Mouse (Mus musculus) forebrain, embryonic 13.5 days (tissue): Measurements from ENCODE around the gene Havcr1. TPM values are rescaled to one million over a fixed set of nuclear protein-coding genes. Genes with fewer than 3 reads are reported as not detected.
A peak's percentile ranks its signal among the peaks of the same experiment; 100 is the strongest.
"Not testable (repeated sequence)": the region's sequence is repeated elsewhere in the genome, so short reads cannot be mapped to it uniquely, and the experiment has no call there.

Experiments used
- ATAC-seq: fragments of 200-750 bp; cut with Nextera tagmentation; 2 replicates; pipeline ENCODE4 v1.8.0; 2017
- H3K27ac ChIP-seq: fragments of 300-500 bp; sonication (generic); 2 replicates; pipeline ENCODE4 v1.5.1; 2015; ENCODE audit warnings: inconsistent platforms, mild to moderate bottlenecking, moderate library complexity
- H3K27me3 ChIP-seq: fragments of 300-500 bp; sonication (generic); 2 replicates; pipeline ENCODE4 v1.6.1; 2015; ENCODE audit warnings: mild to moderate bottlenecking, inconsistent platforms
- H3K36me3 ChIP-seq: fragments of 300-500 bp; sonication (generic); 2 replicates; pipeline ENCODE4 v1.6.1; 2015; ENCODE audit warnings: mild to moderate bottlenecking, inconsistent platforms; ENCODE audit not compliant: poor library complexity, severe bottlenecking
- H3K4me1 ChIP-seq: fragments of 300-500 bp; sonication (generic); 2 replicates; pipeline ENCODE4 v1.6.1; 2015; ENCODE audit warnings: inconsistent platforms
- H3K4me2 ChIP-seq: fragments of 300-500 bp; sonication (generic); 2 replicates; pipeline ENCODE4 v1.6.1; 2015; ENCODE audit warnings: inconsistent platforms, mild to moderate bottlenecking, moderate library complexity
- H3K4me3 ChIP-seq: fragments of 300-500 bp; sonication (generic); 2 replicates; pipeline ENCODE4 v1.5.1; 2015; ENCODE audit warnings: mild to moderate bottlenecking, inconsistent platforms
- H3K9ac ChIP-seq: fragments of 300-500 bp; sonication (generic); 2 replicates; pipeline ENCODE4 v1.6.1; 2015; ENCODE audit warnings: mild to moderate bottlenecking, inconsistent platforms
- H3K9me3 ChIP-seq: fragments of 300-500 bp; sonication (generic); replicated peaks from 2 replicates; pipeline ENCODE4 v1.6.1; 2016; ENCODE audit warnings: inconsistent platforms
- WGBS: fragments of 180-500 bp; shearing (Covaris S2); methylation state at CpG from one replicate; pipeline ENCODE4 v1.1.7; 2015; 5-methylcytosine and 5-hydroxymethylcytosine counted together
- polyA plus RNA-seq: library from polyadenylated mRNA; unstranded; fragments of >200 nt; fragmentation: Nextera tagmentation; extraction: Ambion mirVana; gene quantifications from 2 replicates; pipeline ENCODE4 v1.2.1, GENCODE M21; 2015

Gene Havcr1
- polyA plus RNA-seq: not detected in 2 replicates

- not testable (repeated sequence) for H3K4me1 ChIP-seq, H3K27ac ChIP-seq, H3K36me3 ChIP-seq, H3K4me3 ChIP-seq, H3K9ac ChIP-seq, H3K27me3 ChIP-seq, ATAC-seq, H3K4me2 ChIP-seq, H3K9me3 ChIP-seq
- WGBS: 90% methylated on average over 1 of the region's 1 CpGs
Measured at GRCm38 (mm10) chr11:46735076-46735475, at the start of gene Havcr1. Gene Havcr1 (plus strand): TSS chr11:46735080.

- WGBS: 91% methylated on average over 2 of the region's 2 CpGs
- Histone ChIP-seq H3K4me3 (no peak overlapping the region), H3K36me3 (no peaks in the 10 kb centered on the region), H3K9ac (no peak overlapping the region), H3K4me1 (no peaks in the 10 kb centered on the region), H3K9me3 (no peaks in the 10 kb centered on the region), H3K27me3 (no peaks in the 10 kb centered on the region), H3K4me2 (no peak overlapping the region), H3K27ac (no peak overlapping the region)
- no peak for ATAC-seq
Measured at GRCm38 (mm10) chr11:46690136-46690535, 44.7 kb upstream of the Havcr1 start.

GRCm38 (mm10) chr11:46695849-46696248 is 39.0 kb upstream of the Havcr1 start:
- ATAC-seq, H3K4me1 ChIP-seq, H3K27me3 ChIP-seq, H3K36me3 ChIP-seq, H3K4me2 ChIP-seq, H3K9ac ChIP-seq, H3K9me3 ChIP-seq, H3K4me3 ChIP-seq, H3K27ac ChIP-seq: not testable (repeated sequence)
- 67% methylated on average over 2 of the region's 2 CpGs for WGBS

- no peak overlapping the region for H3K27ac ChIP-seq
- ATAC-seq: no peak
- H3K36me3 ChIP-seq: no peaks in the 10 kb centered on the region
- 83% methylated on average over 5 of the region's 5 CpGs for WGBS
- no peak overlapping the region for H3K9ac ChIP-seq
- no peaks in the 10 kb centered on the region; the same call in 1 of the 2 replicates for H3K9me3 ChIP-seq
- H3K4me2 ChIP-seq: no peak overlapping the region
- no peak overlapping the region for H3K4me3 ChIP-seq
- H3K4me1 ChIP-seq: no peaks in the 10 kb centered on the region
- H3K27me3 ChIP-seq: no peaks in the 10 kb centered on the region
Measured at GRCm38 (mm10) chr11:46697433-46698277, 37.2 kb upstream of the Havcr1 start.

- Histone ChIP-seq H3K27me3 (no peaks in the 10 kb centered on the region), H3K9me3 (no peaks in the 10 kb centered on the region; the same call in 1 of the 2 replicates), H3K4me3 (no peak overlapping the region), H3K4me2 (no peak overlapping the region), H3K9ac (no peak overlapping the region), H3K4me1 (no peaks in the 10 kb centered on the region), H3K36me3 (no peaks in the 10 kb centered on the region), H3K27ac (no peak overlapping the region)
- 89% methylated on average over 6 of the region's 6 CpGs for WGBS
- ATAC-seq: no peak
Measured at GRCm38 (mm10) chr11:46698278-46698655, 36.6 kb upstream of the Havcr1 start.

GRCm38 (mm10) chr11:46698830-46699229 is 36.0 kb upstream of the Havcr1 start:
- Histone ChIP-seq H3K27ac (no peak overlapping the region), H3K27me3 (no peaks in the 10 kb centered on the region), H3K4me3 (no peak overlapping the region), H3K4me2 (no peak overlapping the region), H3K4me1 (no peaks in the 10 kb centered on the region), H3K36me3 (no peaks in the 10 kb centered on the region), H3K9me3 (no peaks in the 10 kb centered on the region; the same call in 1 of the 2 replicates), H3K9ac (no peak overlapping the region)
- WGBS: 85% methylated on average over 5 of the region's 5 CpGs
- no peak for ATAC-seq

GRCm38 (mm10) chr11:46706664-46707356 is 28.1 kb upstream of the Havcr1 start, which contains the start of gene Timd2:
Gene Timd2 (minus strand): TSS chr11:46707061.
- no peak within 1 kb of the TSS for H3K4me3 ChIP-seq

GRCm38 (mm10) chr11:46731541-46732070 is 3.3 kb upstream of the Havcr1 start:
- no peak overlapping the region for H3K4me2 ChIP-seq
- no peaks in the 10 kb centered on the region for H3K4me1 ChIP-seq
- 91% methylated on average over 11 of the region's 11 CpGs for WGBS
- no peak for ATAC-seq
- no peaks in the 10 kb centered on the region for H3K27me3 ChIP-seq
- H3K27ac ChIP-seq: no peak overlapping the region
- H3K4me3 ChIP-seq: no peak overlapping the region
- H3K36me3 ChIP-seq: no peaks in the 10 kb centered on the region
- no peaks in the 10 kb centered on the region for H3K9me3 ChIP-seq
- H3K9ac ChIP-seq: no peak overlapping the region

More at GRCm38 (mm10) chr11:46706664-46707356, 28.1 kb upstream of the Havcr1 start, which contains the start of gene Timd2:
- no peak within 1 kb of the TSS for H3K9ac ChIP-seq
- ATAC-seq: no peak
- no peaks in the 10 kb centered on the region for H3K36me3 ChIP-seq
- no peak within 1 kb of the TSS for H3K4me2 ChIP-seq
- H3K9me3 ChIP-seq: no peaks in the 10 kb centered on the region
- no peaks in the 10 kb centered on the region for H3K4me1 ChIP-seq
- H3K27me3 ChIP-seq: no peaks in the 10 kb centered on the region
- WGBS: 79% methylated on average over 6 of the region's 6 CpGs
- no peak within 1 kb of the TSS for H3K27ac ChIP-seq

GRCm38 (mm10) chr11:46733242-46733789 is 1.6 kb upstream of the Havcr1 start:
- Histone ChIP-seq H3K27me3 (no peaks in the 10 kb centered on the region), H3K9ac (no peak overlapping the region), H3K4me3 (no peak overlapping the region), H3K4me1 (no peaks in the 10 kb centered on the region), H3K4me2 (no peak overlapping the region), H3K9me3 (no peaks in the 10 kb centered on the region), H3K36me3 (no peaks in the 10 kb centered on the region), H3K27ac (no peak overlapping the region)
- WGBS: 66% methylated on average over 6 of the region's 6 CpGs
- peak; percentile 58 for ATAC-seq

GRCm38 (mm10) chr11:46734617-46735016 is 263 bp upstream of the Havcr1 start:
- no peak for ATAC-seq
- H3K9ac ChIP-seq: no peak overlapping the region
- 50% methylated on average over 1 of the region's 1 CpGs for WGBS
- H3K9me3 ChIP-seq: no peaks in the 10 kb centered on the region
- no peaks in the 10 kb centered on the region for H3K36me3 ChIP-seq
- H3K4me1 ChIP-seq: no peaks in the 10 kb centered on the region
- no peak overlapping the region for H3K4me3 ChIP-seq
- no peaks in the 10 kb centered on the region for H3K27me3 ChIP-seq
- H3K4me2 ChIP-seq: no peak overlapping the region
- H3K27ac ChIP-seq: no peak overlapping the region

- no peak overlapping the region for H3K4me3 ChIP-seq
- no peak overlapping the region for H3K27ac ChIP-seq
- H3K9ac ChIP-seq: no peak overlapping the region
- no peaks in the 10 kb centered on the region for H3K9me3 ChIP-seq
- no peak overlapping the region for H3K4me2 ChIP-seq
- H3K27me3 ChIP-seq: no peaks in the 10 kb centered on the region
- no peak for ATAC-seq
- H3K36me3 ChIP-seq: no peaks in the 10 kb centered on the region
- 87% methylated on average over 4 of the region's 4 CpGs for WGBS
- H3K4me1 ChIP-seq: no peaks in the 10 kb centered on the region
Measured at GRCm38 (mm10) chr11:46739501-46739900, 4.6 kb downstream of the Havcr1 start.

- 93% methylated on average over 4 of the region's 4 CpGs for WGBS
- no peaks in the 10 kb centered on the region for H3K36me3 ChIP-seq
- no peak overlapping the region for H3K4me2 ChIP-seq
- ATAC-seq: no peak
- no peak overlapping the region for H3K4me3 ChIP-seq
- no peaks in the 10 kb centered on the region for H3K4me1 ChIP-seq
- H3K27me3 ChIP-seq: no peaks in the 10 kb centered on the region
- no peaks in the 10 kb centered on the region for H3K9me3 ChIP-seq
- no peak overlapping the region for H3K9ac ChIP-seq
- no peak overlapping the region for H3K27ac ChIP-seq
Measured at GRCm38 (mm10) chr11:46740886-46741285, 6.0 kb downstream of the Havcr1 start.
